Mouse (Mus musculus) ZHBTc4 (cell line): ENCODE results near the gene Aldh3b1.

ENCODE experiments used
- DNase-seq: peaks from one replicate; pipeline ENCODE4 v3.0.0-alpha.2; 2011; ENCODE audit warnings: low read depth, low spot score

The Aldh3b1 gene

DNA sequence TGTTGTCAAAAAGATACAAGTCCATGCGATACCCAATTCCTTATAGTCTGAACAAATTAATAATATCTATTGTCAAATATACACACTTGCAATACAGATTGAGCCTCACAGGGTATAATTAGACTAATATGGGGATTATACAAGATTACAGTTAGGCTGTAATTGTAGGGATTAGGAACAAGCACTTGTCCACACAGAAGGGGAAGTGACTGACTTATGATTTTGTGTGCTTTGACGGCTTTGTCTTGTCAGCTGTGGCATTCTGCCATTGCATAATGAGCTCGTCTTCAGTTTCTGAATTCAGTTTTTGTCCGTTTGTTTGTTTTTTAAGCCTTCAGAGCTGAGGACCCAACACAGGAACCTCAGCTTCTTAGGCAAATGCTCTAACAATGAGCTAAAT, 47.4 kb downstream of the Aldh3b1 start:
- DNase-seq, result no peak

DNA sequence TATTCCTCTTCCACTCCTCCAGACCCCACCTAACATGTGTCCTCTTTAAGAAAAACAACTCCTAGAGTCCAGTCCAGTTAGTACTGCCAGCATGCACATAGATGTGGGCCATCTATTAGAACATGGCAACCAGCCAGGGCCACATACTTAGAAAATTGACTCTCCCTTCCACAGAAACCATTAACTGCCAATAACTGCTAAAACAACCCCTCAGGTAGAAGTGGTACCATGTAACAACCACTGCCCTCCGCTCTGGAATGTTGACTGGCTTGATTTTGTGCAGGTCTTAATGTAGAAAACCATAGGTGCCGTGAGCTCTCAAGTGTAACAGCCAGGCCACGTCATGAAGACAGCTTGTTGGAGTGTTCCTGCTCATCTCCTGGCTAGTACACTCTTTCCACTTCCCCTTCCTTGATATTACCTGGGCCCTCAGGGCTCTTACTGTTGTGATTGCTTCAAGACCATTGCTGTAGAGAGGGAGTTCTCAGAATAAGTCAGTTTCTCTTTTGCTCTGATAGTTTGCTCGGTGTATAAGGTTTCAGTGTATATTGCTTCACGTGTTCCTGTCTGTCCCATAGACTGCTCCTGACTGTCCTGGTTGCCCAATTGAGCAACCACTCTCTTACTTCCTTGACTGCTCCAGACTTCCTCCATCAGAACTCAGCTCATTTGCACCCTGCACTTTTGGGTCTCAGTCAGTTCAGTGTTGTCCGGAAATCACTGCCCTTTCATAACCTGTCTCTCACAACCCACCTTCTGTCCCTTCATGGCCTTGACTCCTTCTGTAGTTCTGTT, 49.4 kb downstream of the Aldh3b1 start:
- DNase-seq, result no peak

DNA sequence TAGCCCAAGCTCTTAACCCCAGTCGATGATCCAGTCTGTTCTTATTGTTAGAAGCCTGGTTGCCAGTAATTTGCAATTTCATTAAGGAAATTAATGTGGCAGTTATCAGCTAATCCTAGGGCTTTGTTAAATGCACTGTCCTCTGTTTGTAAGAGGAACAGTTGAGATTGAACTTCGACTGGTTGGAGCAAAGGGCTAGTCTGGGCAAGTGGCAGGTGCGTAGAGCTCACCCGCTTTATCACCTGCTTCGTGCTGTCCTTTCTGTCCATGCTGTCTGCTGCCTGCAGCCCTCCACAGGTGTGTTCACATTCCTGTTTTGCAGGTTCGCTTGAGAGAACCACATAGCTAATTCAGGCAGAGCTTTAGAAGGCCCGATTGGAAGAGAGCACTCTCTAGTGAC, 54.6 kb downstream of the Aldh3b1 start:
- no peak for DNase-seq

DNA sequence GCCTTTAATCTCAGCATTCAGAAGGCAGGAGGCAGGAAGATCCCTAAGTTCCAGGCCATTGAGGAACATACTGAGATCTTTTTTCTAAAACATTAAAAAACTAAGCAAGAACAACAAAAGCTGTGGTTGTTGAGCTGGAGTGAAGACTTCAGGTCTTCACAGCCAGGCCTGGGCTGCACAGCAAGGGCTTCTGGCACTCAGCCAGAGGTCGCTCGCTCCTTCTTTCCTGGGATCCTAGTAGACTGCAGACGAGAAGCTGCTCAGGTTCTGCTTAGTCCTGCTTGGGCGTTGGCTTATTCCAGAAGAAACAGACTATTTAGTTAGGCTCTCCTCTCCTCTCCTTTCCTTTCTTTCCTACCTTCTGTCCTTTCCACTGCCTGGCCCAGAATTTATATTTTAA, 57.2 kb downstream of the Aldh3b1 start:
- DNase-seq, result peak; percentile 46

DNA sequence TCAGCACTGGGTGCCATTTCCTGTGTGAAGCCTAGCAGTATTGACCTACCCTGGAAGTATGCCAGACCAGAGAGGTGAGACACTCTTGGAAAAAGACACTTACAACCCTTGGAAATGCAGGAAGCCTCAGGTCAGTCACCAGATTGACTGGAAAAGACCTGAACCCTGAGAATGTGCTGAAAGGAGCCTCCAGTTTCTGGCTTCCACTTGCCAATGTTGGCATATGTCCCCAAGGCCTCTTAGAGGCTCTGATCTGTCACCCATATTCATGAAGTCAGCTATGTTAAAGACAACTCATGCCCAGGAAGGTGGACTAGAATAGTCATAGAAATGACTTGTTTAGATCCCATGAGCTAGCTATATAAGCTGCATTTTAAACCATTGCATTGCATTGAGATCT, 58.1 kb downstream of the Aldh3b1 start:
- no peak for DNase-seq

DNA sequence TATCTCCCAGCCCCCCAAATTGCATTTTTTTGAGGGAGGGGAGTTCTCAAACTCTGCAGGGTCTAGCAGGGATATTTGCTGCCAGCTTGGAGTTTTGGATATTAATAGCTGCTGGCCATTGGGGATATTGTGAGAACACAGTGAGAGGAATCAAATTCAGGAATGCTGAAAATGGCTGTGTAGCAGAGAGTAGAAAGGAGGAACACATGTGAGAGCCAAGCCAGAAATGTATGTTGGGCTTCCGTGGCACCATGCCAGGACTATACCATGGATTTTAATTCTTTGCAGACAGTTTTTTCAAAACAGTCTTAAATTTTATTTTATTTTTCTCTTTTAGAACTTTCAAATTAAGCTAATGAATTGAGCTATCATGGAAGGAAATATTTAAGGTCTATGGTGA, 61.3 kb downstream of the Aldh3b1 start:
- DNase-seq, result no peak

DNA sequence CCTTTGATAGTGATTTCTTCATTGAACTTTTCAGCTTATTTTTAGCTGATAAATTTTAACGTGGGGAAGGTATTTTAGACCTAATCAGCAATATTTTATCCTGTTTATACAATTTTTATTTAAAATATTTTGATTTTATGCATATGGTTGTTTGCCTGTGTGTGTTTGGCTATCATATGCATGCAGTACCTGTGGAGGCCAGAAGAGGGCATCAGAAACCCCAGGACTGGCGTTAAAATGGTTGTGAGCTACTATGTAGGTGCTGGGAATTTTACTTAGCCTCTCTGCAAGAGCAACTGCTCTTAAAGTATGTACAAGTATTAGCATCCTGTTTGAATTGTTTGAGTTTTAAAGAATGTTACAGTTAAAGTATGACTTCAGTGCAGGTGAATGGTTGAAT, 64.6 kb downstream of the Aldh3b1 start:
- peak; percentile 46 for DNase-seq
